Mouse (Mus musculus): Measurements from ENCODE around the gene Lnpep. TPM values are rescaled to one million over a fixed set of nuclear protein-coding genes. Genes with fewer than 3 reads are reported as not detected.

The Lnpep gene
- polyA plus RNA-seq, 1 experiment from 2014 or later: 6.6 TPM

GRCm38 (mm10) chr17:17600804-17601252 lies 24.0 kb downstream of the Lnpep start:
- H3K27ac ChIP-seq (ENCODE audit: low read length): no peak overlapping the region
- H3K9me3 ChIP-seq (replicated peaks; ENCODE audit: control insufficient read depth, low read length, poor library complexity, severe bottlenecking): no peaks in the 10 kb centered on the region
- 66% methylated on average over 3 of the region's 3 CpGs for WGBS
- H3K9ac ChIP-seq (ENCODE audit: low read depth, low read length): no peak overlapping the region
- H3K4me1 ChIP-seq (ENCODE audit: control insufficient read depth, insufficient read depth, low read length): peaks cover 5% of the 10 kb centered on the region
- H3K27me3 ChIP-seq (ENCODE audit: control insufficient read depth, insufficient read depth, low read depth, low read length): no peaks in the 10 kb centered on the region
- ATAC-seq: no peak
- no peaks in the 10 kb centered on the region for H3K36me3 ChIP-seq (ENCODE audit: control insufficient read depth, insufficient read depth, low read length)
- no peak overlapping the region for H3K4me2 ChIP-seq (ENCODE audit: low read length)
- no peak overlapping the region for H3K4me3 ChIP-seq (ENCODE audit: low read depth, low read length)

- H3K27ac ChIP-seq (ENCODE audit: low read length): no peak overlapping the region
- H3K36me3 ChIP-seq (ENCODE audit: control insufficient read depth, insufficient read depth, low read length): no peaks in the 10 kb centered on the region
- ATAC-seq: no peak
- H3K27me3 ChIP-seq (ENCODE audit: control insufficient read depth, insufficient read depth, low read depth, low read length): no peaks in the 10 kb centered on the region
- 84% methylated on average over 1 of the region's 1 CpGs for WGBS
- peaks cover 5% of the 10 kb centered on the region for H3K4me1 ChIP-seq (ENCODE audit: control insufficient read depth, insufficient read depth, low read length)
- no peaks in the 10 kb centered on the region for H3K9me3 ChIP-seq (replicated peaks; ENCODE audit: control insufficient read depth, low read length, poor library complexity, severe bottlenecking)
- H3K9ac ChIP-seq (ENCODE audit: low read depth, low read length): no peak overlapping the region
- no peak overlapping the region for H3K4me2 ChIP-seq (ENCODE audit: low read length)
- no peak overlapping the region for H3K4me3 ChIP-seq (ENCODE audit: low read depth, low read length)
Observed at GRCm38 (mm10) chr17:17600001-17600400, 24.8 kb downstream of the Lnpep start.

GRCm38 (mm10) chr17:17598355-17598754 lies 26.5 kb downstream of the Lnpep start:
- Histone ChIP-seq H3K9ac (ENCODE audit: low read depth, low read length) (no peak overlapping the region), H3K27me3 (ENCODE audit: control insufficient read depth, insufficient read depth, low read depth, low read length) (no peaks in the 10 kb centered on the region), H3K9me3 (replicated peaks; ENCODE audit: control insufficient read depth, low read length, poor library complexity, severe bottlenecking) (no peaks in the 10 kb centered on the region), H3K4me3 (ENCODE audit: low read depth, low read length) (no peak overlapping the region), H3K4me1 (ENCODE audit: control insufficient read depth, insufficient read depth, low read length) (peaks cover 5% of the 10 kb centered on the region), H3K27ac (ENCODE audit: low read length) (no peak overlapping the region), H3K4me2 (ENCODE audit: low read length) (no peak overlapping the region), H3K36me3 (ENCODE audit: control insufficient read depth, insufficient read depth, low read length) (no peaks in the 10 kb centered on the region)
- no peak for ATAC-seq
- 90% methylated on average over 2 of the region's 2 CpGs for whole genome bisulfite sequencing

GRCm38 (mm10) chr17:17592926-17593325 lies 31.9 kb downstream of the Lnpep start:
- no peak overlapping the region for H3K4me2 ChIP-seq (ENCODE audit: low read length)
- H3K36me3 ChIP-seq (ENCODE audit: control insufficient read depth, insufficient read depth, low read length): no peaks in the 10 kb centered on the region
- no peaks in the 10 kb centered on the region for H3K9me3 ChIP-seq (replicated peaks; ENCODE audit: control insufficient read depth, low read length, poor library complexity, severe bottlenecking)
- no peak overlapping the region for H3K4me3 ChIP-seq (ENCODE audit: low read depth, low read length)
- H3K27me3 ChIP-seq (ENCODE audit: control insufficient read depth, insufficient read depth, low read depth, low read length): no peaks in the 10 kb centered on the region
- ATAC-seq: no peak
- H3K4me1 ChIP-seq (ENCODE audit: control insufficient read depth, insufficient read depth, low read length): no peaks in the 10 kb centered on the region
- 91% methylated on average over 1 of the region's 1 CpGs for WGBS
- H3K9ac ChIP-seq (ENCODE audit: low read depth, low read length): no peak overlapping the region
- H3K27ac ChIP-seq (ENCODE audit: low read length): no peak overlapping the region

GRCm38 (mm10) chr17:17587333-17588047 lies 37.4 kb downstream of the Lnpep start:
- Histone ChIP-seq H3K9ac (ENCODE audit: low read depth, low read length) (no peak overlapping the region), H3K4me3 (ENCODE audit: low read depth, low read length) (no peak overlapping the region), H3K27ac (ENCODE audit: low read length) (no peak overlapping the region), H3K27me3 (ENCODE audit: control insufficient read depth, insufficient read depth, low read depth, low read length) (no peaks in the 10 kb centered on the region), H3K4me1 (ENCODE audit: control insufficient read depth, insufficient read depth, low read length) (no peaks in the 10 kb centered on the region), H3K4me2 (ENCODE audit: low read length) (no peak overlapping the region), H3K9me3 (replicated peaks; ENCODE audit: control insufficient read depth, low read length, poor library complexity, severe bottlenecking) (no peaks in the 10 kb centered on the region), H3K36me3 (ENCODE audit: control insufficient read depth, insufficient read depth, low read length) (no peaks in the 10 kb centered on the region)
- ATAC-seq: no peak
- 84% methylated on average over 7 of the region's 7 CpGs for WGBS

GRCm38 (mm10) chr17:17585115-17585514 lies 39.7 kb downstream of the Lnpep start:
- Histone ChIP-seq H3K4me1 (ENCODE audit: control insufficient read depth, insufficient read depth, low read length) (no peaks in the 10 kb centered on the region), H3K9ac (ENCODE audit: low read depth, low read length) (no peak overlapping the region), H3K9me3 (replicated peaks; ENCODE audit: control insufficient read depth, low read length, poor library complexity, severe bottlenecking) (no peaks in the 10 kb centered on the region), H3K36me3 (ENCODE audit: control insufficient read depth, insufficient read depth, low read length) (no peaks in the 10 kb centered on the region), H3K27me3 (ENCODE audit: control insufficient read depth, insufficient read depth, low read depth, low read length) (no peaks in the 10 kb centered on the region), H3K4me3 (ENCODE audit: low read depth, low read length) (no peak overlapping the region), H3K4me2 (ENCODE audit: low read length) (no peak overlapping the region), H3K27ac (ENCODE audit: low read length) (no peak overlapping the region)
- no peak for ATAC-seq
- 96% methylated on average over 4 of the region's 4 CpGs for WGBS

- no peak for ATAC-seq
Observed at GRCm38 (mm10) chr17:17583896-17584295, 41.0 kb downstream of the Lnpep start.

GRCm38 (mm10) chr17:17581234-17581633 lies 43.6 kb downstream of the Lnpep start:
- H3K4me1 ChIP-seq (ENCODE audit: control insufficient read depth, insufficient read depth, low read length): no peaks in the 10 kb centered on the region
- H3K36me3 ChIP-seq (ENCODE audit: control insufficient read depth, insufficient read depth, low read length): peaks cover 3% of the 10 kb centered on the region
- ATAC-seq: no peak
- H3K27ac ChIP-seq (ENCODE audit: low read length): no peak overlapping the region
- no peaks in the 10 kb centered on the region for H3K9me3 ChIP-seq (replicated peaks; ENCODE audit: control insufficient read depth, low read length, poor library complexity, severe bottlenecking)
- H3K4me2 ChIP-seq (ENCODE audit: low read length): no peak overlapping the region
- 91% methylated on average over 3 of the region's 3 CpGs for WGBS
- H3K27me3 ChIP-seq (ENCODE audit: control insufficient read depth, insufficient read depth, low read depth, low read length): no peaks in the 10 kb centered on the region
- H3K4me3 ChIP-seq (ENCODE audit: low read depth, low read length): no peak overlapping the region
- H3K9ac ChIP-seq (ENCODE audit: low read depth, low read length): no peak overlapping the region

More at GRCm38 (mm10) chr17:17583896-17584295, 41.0 kb downstream of the Lnpep start:
- H3K4me1 ChIP-seq (ENCODE audit: control insufficient read depth, insufficient read depth, low read length): no peaks in the 10 kb centered on the region
- no peak overlapping the region for H3K27ac ChIP-seq (ENCODE audit: low read length)
- 60% methylated on average over 2 of the region's 2 CpGs for WGBS
- H3K9ac ChIP-seq (ENCODE audit: low read depth, low read length): no peak overlapping the region
- no peak overlapping the region for H3K4me2 ChIP-seq (ENCODE audit: low read length)
- H3K4me3 ChIP-seq (ENCODE audit: low read depth, low read length): no peak overlapping the region
- H3K36me3 ChIP-seq (ENCODE audit: control insufficient read depth, insufficient read depth, low read length): no peaks in the 10 kb centered on the region; the same call in 1 of the 2 replicates
- no peaks in the 10 kb centered on the region for H3K9me3 ChIP-seq (replicated peaks; ENCODE audit: control insufficient read depth, low read length, poor library complexity, severe bottlenecking)
- no peaks in the 10 kb centered on the region for H3K27me3 ChIP-seq (ENCODE audit: control insufficient read depth, insufficient read depth, low read depth, low read length)

GRCm38 (mm10) chr17:17576399-17576798 lies 48.5 kb downstream of the Lnpep start:
- Histone ChIP-seq H3K27ac (ENCODE audit: low read length) (no peak overlapping the region), H3K9ac (ENCODE audit: low read depth, low read length) (no peak overlapping the region), H3K9me3 (replicated peaks; ENCODE audit: control insufficient read depth, low read length, poor library complexity, severe bottlenecking) (no peaks in the 10 kb centered on the region), H3K4me1 (ENCODE audit: control insufficient read depth, insufficient read depth, low read length) (no peaks in the 10 kb centered on the region), H3K27me3 (ENCODE audit: control insufficient read depth, insufficient read depth, low read depth, low read length) (no peaks in the 10 kb centered on the region), H3K4me3 (ENCODE audit: low read depth, low read length) (no peak overlapping the region), H3K36me3 (ENCODE audit: control insufficient read depth, insufficient read depth, low read length) (peaks cover 3% of the 10 kb centered on the region), H3K4me2 (ENCODE audit: low read length) (no peak overlapping the region)
- no peak for ATAC-seq
- WGBS: 96% methylated on average over 9 of the region's 9 CpGs
